Mouse (Mus musculus) cortical plate, adult 2 months (tissue): ENCODE results near the gene Slc35g3.
"Not testable (repeated sequence)": the region's sequence is repeated elsewhere in the genome, so short reads cannot be mapped to it uniquely, and the experiment has no call there.

Experiments used
- CTCF ChIP-seq: fragments of 200-500 bp; IDR thresholded peaks from 2 replicates; pipeline ENCODE4 v1.5.1; 2011; ENCODE audit warnings: mild to moderate bottlenecking, control low read depth, low read length; ENCODE audit not compliant: insufficient read depth; ENCODE audit errors: extremely low read depth
- POLR2A ChIP-seq: fragments of 200-500 bp; IDR thresholded peaks from 2 replicates; pipeline ENCODE4 v1.6.1; 2011; ENCODE audit warnings: mild to moderate bottlenecking, low read length, control low read depth; ENCODE audit not compliant: insufficient read depth; ENCODE audit errors: extremely low read depth

DNA sequence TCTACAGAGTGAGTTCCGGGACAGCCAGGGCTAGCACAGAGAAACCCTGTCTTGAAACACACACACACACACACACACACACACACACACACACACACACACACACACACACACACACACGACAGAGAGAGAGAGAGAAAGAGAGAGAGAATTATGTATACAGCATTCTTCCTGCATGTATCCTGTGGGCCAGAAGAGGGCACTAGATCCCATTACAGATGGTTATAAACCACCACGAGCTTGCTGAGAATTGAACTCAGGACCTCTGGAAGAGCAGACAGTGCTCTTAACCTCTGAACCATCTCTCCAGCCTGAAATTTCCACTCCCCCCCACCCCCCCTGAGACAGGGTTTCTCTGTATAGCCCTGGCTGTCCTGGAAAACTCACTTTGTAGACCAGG lies 30.4 kb downstream of the Slc35g3 start:
- not testable (repeated sequence) for TF ChIP-seq CTCF, POLR2A
